Mouse (Mus musculus) heart, postnatal 0 days (tissue): ENCODE results near the gene Zmiz1.

Source experiments
- CTCF ChIP-seq: IDR thresholded peaks from 2 replicates; pipeline ENCODE4 v1.5.1; 2016; ENCODE audit warnings: antibody characterized with exemption, control low read depth, low read depth
- EP300 ChIP-seq: IDR thresholded peaks from 2 replicates; pipeline ENCODE4 v1.6.1; 2016; ENCODE audit warnings: antibody characterized with exemption, low read depth

GRCm38 (mm10) chr14:25686983-25687901 lies 228.3 kb downstream of the Zmiz1 start:
- TF ChIP-seq CTCF (no peak), EP300 (no peak)
